Mouse (Mus musculus) T-helper 1 cell (primary cell): ENCODE measurements around the gene Gamt.

Experiments used
- in situ Hi-C: fragments of 300-600 bp; cut with MboI, MseI; formaldehyde crosslinking; loops from one replicate; pipeline ENCODE4 v1.15.1; 2025; ENCODE audit warnings: high pct_unique_total_duplicates

Gene Gamt

DNA sequence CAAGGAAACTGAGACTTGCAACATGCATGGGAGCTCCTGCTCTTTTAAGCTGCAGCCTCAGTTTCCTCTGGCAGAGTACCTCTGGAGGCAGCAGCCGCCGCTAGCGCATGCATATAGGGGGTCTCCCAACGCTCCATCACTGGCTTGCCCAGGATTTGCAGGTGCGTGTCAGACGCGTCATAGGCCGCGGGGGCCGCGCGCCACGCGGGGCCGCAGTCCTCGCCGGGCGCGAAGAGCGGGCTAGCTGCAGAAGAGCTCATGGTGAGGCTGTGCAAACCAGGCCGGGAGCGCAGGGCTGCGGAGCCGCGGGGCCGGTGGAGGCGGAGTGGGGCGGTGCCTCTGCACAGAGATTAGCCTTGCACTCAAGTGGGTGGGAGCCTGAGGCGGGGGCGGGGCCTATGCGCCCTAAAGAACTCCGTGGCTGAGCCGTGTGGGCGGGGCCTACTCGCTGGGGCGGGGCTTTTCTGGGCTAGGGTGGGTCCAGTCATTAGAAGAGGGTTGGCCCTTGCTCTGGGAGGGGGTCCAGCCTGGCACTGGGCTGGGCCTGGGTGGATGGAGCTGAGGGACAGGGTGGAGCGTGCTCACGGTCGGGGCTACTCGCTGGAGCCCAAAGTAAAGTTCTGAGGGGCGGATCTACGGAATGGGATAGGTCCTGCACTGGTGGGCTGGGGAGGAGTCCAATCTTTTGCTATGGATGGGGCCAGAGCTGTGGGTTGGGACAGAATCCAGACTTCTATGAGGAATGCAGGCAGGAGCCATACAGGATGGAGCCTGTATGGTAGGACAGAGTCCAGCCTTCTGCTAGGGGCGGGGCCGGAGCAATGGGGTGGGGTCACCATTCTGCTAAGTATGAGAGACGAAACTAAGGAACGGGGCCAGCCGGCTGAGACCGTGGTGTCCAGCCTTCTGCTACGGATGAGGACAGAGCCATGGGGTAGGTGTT is at the start of gene Gamt, which contains the start of gene Dazap1:
Gamt (minus strand) TSS at position 371 of the 943 bp plus-strand sequence.
Dazap1 (plus strand) TSS at position 845 of the 943 bp plus-strand sequence.
- in situ Hi-C loops = no loop called here

DNA sequence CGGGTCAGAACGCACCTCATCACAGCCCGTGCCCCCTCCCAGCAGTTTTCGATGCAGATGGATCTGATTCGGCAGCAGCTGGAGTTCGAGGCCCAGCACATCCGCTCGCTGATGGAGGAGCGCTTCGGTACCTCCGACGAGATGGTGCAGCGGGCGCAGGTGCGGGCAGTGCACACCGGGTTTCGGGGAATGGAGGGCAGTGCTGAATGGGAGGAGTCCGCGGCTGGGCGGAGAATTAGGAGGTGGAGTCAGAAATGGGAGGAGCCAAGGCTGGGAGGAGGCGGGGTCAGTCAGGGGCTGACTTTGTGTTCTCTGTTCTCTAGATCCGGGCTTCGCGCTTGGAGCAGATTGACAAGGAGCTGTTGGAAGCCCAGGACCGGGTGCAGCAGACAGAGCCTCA is 44.0 kb upstream of the Gamt start:
- in situ Hi-C loops = no loop called here

DNA sequence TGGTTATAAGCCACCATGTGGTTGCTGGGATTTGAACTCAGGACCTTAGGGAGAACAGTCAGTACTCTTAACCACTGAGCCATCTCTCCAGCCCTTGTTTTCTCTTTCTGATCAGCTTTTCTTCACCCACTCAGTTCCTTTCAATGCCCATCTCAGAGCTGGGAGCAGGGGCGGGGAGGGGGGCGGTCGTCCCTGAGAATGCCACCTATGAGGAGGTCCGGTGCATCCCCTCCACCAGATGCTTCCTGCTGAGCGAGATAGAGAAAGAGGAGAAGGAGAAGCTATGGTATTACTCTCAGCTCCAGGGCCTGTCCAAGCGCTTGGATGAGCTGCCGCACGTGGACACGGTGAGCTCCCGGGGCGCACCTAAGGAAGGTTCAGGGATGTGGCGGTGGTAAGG is 43.6 kb upstream of the Gamt start:
- in situ Hi-C loops = no loop called here

DNA sequence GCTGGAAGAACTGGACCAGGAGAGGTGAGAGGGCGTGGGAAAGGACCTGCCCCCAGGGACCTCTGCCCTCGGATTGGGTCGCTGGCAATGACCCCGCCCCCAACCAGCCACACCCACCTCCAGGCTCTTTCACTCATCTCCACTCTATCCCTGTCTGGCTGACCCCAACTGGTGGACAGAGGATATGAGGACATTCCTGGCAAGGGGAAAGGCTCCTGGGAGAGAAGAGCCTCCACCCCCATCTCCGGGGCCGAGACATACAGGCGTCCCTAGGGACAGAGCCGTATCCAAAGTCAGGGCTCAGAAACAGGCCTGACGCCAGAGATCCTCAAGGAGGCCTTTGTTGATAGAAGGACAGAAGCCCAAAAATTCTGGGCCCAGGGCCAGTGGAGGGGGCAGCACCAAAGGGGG is 41.7 kb upstream of the Gamt start:
- in situ Hi-C loops = no loop called here

GRCm38 (mm10) chr10:80302082-80302355 is 41.2 kb upstream of the Gamt start:
- in situ Hi-C loops = no loop called here

- in situ Hi-C loops = no loop called here
These were observed 40.7 kb upstream of the Gamt start for GRCm38 (mm10) chr10:80301256-80302081.

- in situ Hi-C loops = no loop called here
These were observed 39.9 kb upstream of the Gamt start for GRCm38 (mm10) chr10:80300672-80301181.

GRCm38 (mm10) chr10:80299824-80300223 is 39.0 kb upstream of the Gamt start:
- in situ Hi-C loops = no loop called here

DNA sequence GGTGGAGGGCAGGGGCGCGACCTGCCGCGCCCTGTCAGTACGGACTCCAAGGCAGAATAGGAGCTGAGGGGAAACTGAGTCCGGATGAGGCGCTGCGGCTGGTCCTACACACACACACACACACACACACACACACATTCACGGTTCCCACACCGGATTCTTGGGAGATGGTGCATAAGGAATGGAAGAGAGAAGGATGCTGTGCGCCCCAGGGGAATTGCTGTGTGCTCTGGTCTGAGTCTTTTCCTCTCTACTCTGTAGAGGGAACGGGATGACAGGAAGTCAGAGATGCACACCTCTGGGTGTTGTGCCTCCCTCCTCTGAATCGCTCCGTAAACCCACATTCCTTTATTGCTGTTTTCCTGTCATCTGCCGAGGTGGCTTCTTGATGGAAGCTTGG is 38.5 kb upstream of the Gamt start:
- in situ Hi-C loops = no loop called here

GRCm38 (mm10) chr10:80298571-80299281 is 37.9 kb upstream of the Gamt start:
- in situ Hi-C loops = no loop called here

DNA sequence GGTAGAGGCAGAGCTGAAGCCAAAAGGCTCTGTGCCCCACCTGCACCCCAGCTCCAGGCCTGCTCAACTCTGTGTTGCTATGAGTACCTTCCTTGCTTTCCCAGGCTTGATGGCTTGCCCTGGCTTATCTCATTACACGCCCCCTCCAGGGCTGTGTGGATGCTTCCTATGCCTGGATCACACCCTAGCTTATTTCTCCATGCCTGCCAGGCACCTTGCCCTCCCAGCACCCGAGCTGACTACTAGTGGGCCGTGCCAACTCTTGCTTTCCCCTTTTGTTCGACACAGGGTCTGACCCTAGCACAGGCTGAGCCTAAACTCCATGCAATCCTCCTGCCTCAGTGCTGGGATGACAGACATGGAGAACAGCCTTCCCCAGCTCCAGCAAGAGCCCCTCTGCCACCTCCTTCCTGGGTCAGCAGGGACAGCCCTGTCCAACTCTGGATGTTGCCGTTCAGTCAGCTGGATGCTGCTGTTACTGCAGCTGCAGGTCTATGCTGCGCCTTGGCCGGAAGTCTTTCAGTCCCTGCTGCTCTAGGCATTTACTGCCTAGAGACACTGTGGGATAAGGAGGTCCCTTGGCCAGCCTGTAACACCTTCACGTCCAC is 36.8 kb upstream of the Gamt start:
- in situ Hi-C loops = no loop called here

- in situ Hi-C loops = no loop called here
These were observed 36.0 kb upstream of the Gamt start for GRCm38 (mm10) chr10:80296824-80297223.

DNA sequence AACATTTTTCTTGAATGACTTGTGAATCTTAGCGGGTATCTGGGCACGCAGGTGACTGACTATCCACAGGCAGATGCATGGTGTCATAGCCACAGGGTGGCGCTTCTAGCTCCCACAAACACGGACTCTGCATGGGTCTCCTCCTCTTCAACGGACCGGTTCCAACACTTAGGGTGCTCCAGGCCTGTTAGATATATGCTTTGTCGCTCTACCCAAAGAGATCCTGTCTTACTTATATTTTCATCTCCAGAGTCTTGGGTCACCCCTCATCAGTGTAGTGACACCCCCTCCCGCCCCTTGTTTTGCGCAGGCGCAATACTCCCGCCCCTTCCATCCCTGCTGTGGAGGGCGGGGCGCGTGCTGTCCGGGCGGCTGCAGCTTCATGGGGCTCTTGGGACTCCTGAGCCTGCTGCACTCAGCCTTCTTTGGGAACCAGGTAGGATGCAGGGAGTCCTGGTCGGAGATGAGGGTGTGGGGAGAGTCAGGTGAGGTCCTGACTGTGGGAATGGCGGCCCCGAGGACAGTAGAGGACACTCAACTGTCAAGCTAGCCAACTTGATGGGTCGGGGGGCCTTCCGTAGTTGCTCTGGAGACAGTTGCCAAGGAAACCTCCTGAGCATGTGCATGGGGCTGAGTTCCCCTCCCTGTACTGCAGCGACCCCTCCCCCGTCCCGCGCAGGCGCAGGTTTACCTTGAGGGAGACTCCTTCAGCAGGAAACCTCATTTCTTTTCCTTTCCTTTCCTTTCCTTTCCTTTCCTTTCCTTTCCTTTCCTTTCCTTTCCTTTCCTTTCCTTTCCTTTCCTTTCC is 35.0 kb upstream of the Gamt start, which contains the start of gene Apc2:
Apc2 (plus strand) TSS at position 360 of the 808 bp plus-strand sequence.
- in situ Hi-C loops = no loop called here

DNA sequence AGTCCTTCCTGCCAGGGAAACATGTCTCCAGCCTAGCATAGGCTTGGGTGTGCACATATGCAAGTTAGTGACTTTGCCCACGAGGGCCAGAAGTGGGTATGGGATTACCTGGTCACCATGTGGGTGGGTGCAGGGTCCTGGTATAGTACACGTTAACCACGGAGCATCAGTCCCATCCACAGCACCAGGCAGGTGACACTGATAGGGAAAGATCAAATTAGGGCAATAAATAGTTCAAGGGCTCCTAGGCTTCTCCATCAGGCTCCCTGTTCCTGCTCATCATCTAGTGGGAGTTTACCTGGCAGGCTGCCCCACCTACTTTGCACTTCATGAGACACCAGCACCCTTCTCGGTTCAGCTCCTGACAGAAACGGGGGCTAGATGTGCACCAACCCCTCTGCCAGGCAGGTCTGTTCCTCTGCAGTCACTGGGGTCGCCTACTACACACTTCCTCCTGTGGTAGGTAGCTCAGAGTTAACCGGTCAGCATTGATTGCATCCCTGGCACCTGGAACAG is 34.0 kb upstream of the Gamt start:
- in situ Hi-C loops = no loop called here

DNA sequence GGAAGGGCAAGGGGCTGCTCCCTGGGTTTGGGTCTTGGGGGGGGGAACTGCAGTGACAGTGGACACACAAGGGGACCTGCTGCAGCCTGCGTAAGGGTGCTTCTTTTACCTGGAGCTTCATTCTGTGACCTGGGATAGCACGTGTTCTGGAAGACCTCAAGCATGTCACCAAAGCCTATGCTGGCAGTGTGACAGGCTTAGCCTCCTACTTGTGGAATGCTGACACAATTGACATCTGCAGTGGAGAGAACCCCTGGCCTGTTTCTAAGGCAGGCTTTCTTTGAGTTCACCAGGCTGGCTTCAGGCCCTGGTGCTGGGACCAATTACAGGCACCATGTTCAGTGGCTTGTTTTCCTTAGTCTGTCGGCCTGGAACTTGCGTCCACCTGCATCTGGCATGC is 33.5 kb upstream of the Gamt start:
- in situ Hi-C loops = no loop called here

DNA sequence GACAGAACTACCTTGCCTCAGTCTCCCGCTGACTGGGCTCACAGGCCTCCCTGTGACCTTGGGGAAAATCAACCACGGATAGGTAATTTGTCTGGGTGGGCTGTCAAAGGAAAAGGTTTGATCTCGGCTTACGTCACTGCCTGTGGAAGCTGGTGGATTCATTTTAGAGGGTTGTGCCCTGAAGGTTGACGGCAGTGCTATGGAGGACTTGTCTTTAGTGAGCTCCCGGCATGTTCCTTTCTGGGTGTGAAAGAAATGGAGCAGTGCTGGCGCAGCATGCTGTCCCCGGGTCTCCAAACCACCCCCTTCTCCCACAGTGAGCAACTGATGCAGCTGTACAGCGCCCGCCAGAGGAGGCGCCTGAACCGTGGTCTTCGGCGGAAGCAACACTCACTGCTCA is 32.5 kb upstream of the Gamt start:
- in situ Hi-C loops = no loop called here

DNA sequence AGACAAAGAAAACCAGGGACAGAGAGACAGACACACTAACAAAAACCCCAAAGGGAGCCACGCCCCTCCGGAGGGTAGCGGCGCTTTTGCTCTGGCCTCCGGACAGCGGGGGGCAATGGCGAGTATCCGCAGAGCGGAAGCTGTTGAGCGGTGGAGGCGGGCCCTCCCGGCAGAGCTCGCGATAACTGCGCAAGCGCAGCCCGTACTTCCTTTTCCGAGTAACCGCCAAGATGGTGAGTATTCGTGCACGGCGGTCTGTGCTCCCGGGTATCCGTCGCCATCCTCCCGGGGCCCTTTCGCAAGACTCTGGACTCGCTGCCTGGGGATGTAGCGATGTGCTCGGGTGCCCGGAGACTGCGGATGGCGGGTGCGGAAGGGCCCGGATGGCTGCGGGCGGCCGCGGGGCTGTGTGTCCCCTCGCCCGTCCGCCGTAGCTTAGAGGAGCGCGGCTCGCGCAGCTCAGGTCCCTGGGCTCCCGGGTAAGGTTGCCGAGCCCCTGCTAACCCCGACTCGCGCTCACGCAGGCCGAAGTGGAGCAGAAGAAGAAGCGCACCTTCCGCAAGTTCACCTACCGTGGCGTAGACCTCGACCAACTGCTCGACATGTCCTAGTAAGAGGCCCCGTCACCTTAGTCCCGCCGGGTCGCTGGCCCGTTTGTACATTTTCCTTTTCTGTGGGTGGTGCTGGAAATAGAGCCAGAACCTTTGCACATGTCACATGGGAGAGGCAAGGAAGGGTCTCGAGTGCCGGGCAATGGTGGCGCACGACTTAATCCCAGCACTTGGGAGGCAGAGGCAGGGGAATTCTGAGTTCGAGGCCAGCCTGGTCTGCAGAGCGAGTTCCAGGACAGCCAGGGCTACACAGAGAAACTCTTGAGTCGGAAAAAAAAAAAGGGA is 31.7 kb upstream of the Gamt start, which contains the start of gene Rps15:
Rps15 (plus strand) TSS at position 203 of the 896 bp plus-strand sequence.
- in situ Hi-C loops = no loop called here

DNA sequence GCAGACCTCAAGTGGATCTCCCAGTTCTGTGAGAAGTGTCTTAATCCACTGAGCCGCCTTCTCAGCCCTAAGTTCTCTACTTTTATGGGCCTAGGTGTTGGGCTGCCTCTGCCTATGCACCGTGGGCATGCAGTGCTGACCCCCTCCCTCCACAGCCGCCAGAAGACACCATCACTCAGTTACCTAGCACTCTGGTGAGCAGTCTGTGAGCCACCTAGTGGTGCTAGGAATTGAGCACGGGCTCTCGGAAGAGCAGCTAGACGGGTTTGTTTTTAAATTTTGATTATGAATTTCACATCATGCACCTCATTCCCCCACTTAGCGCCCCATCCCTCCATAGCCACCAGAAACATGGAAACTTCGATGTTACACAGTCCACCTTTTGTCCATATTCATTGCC is 27.8 kb upstream of the Gamt start:
- in situ Hi-C loops = no loop called here

- in situ Hi-C loops = no loop called here
These were observed 27.3 kb upstream of the Gamt start for GRCm38 (mm10) chr10:80288097-80288496.
